Mouse (Mus musculus) heart, postnatal 0 days (tissue): Measurements from ENCODE around the gene C2cd2l.

Experiments used
- CTCF ChIP-seq: IDR thresholded peaks from 2 replicates; pipeline ENCODE4 v1.5.1; 2016; ENCODE audit warnings: antibody characterized with exemption, control low read depth, low read depth
- EP300 ChIP-seq: IDR thresholded peaks from 2 replicates; pipeline ENCODE4 v1.6.1; 2016; ENCODE audit warnings: antibody characterized with exemption, low read depth

GRCm38 (mm10) chr9:44306532-44306931, 13.6 kb downstream of the C2cd2l start:
- TF ChIP-seq CTCF: no peak
- no peak for TF ChIP-seq EP300
